Mouse (Mus musculus) G1E (cell line): ENCODE results near the gene Dus1l.

ENCODE experiments used
- CTCF ChIP-seq: IDR thresholded peaks from 2 replicates; pipeline ENCODE4 v1.5.1; 2012; ENCODE audit warnings: low read depth, low read length, inconsistent platforms, mixed read lengths
- GATA2 ChIP-seq: IDR thresholded peaks from 2 replicates; pipeline ENCODE4 v1.6.1; 2012; ENCODE audit warnings: low read depth, low read length, inconsistent platforms, borderline replicate concordance
- POLR2AphosphoS5 ChIP-seq: IDR thresholded peaks from 2 replicates; pipeline ENCODE4 v1.6.1; 2012; ENCODE audit warnings: low read depth, low read length, inconsistent platforms; ENCODE audit not compliant: insufficient replicate concordance
- TAL1 ChIP-seq: conservative IDR thresholded peaks from 2 replicates; pipeline ENCODE4 v1.6.1; 2012; ENCODE audit warnings: low read depth, low read length, inconsistent platforms, mixed read lengths

DNA sequence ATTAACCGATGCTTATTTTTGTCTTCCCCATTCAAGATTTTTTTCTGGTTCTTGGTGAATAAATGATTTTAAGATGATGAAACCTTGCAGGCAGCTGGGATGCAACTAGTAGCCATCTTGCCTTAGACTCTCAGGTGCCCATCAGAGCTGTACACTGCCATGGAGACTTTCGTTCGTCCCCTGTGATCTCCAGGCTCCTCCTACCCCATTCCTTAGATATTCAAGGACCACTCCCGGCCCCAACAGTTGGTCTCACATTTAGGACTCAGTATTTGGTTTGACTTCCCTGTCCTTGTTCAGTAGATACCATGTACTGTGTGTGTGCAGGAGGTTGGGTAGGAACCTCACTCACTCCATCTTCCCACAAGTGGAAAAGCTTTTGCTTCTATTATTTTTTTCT lies 8.6 kb upstream of the Dus1l start:
- no peak for TF ChIP-seq CTCF
- no peak for TF ChIP-seq TAL1
- TF ChIP-seq GATA2: no peak
- no peak for TF ChIP-seq POLR2AphosphoS5
